Mouse (Mus musculus) lung, adult 2 months (tissue): ENCODE results near the gene Dyrk3.

ENCODE experiments used
- CTCF ChIP-seq: fragments of 200-500 bp; IDR thresholded peaks from 2 replicates; pipeline ENCODE4 v1.5.1; 2011; ENCODE audit warnings: mild to moderate bottlenecking, low read length, control low read depth; ENCODE audit not compliant: insufficient read depth
- POLR2A ChIP-seq: fragments of 200-500 bp; IDR thresholded peaks from 2 replicates; pipeline ENCODE4 v1.6.1; 2011; ENCODE audit warnings: low read depth, mild to moderate bottlenecking, control low read depth, low read length, borderline replicate concordance; ENCODE audit errors: extremely low read depth

- TF ChIP-seq CTCF (no peak), POLR2A (no peak)
Observed at GRCm38 (mm10) chr1:131135960-131136629, 2.0 kb downstream of the Dyrk3 start.
